Comparison of ENCODE assay signal across 8 mouse cellular contexts in genomic region chr9:81633437-81633973, GRCm38 (mm10). TPM values are rescaled to one million over a fixed set of nuclear protein-coding genes. Genes with fewer than 3 reads are reported as not detected.
A peak's percentile ranks its signal among the peaks of the same experiment; 100 is the strongest.
DNase-seq lines count a peak whose midpoint lies in the region; ATAC-seq and TF ChIP-seq lines count a peak whose summit lies in the region.

Gene Htr1b, minus strand, starts transcription at chr9:81633828.

- H3K36me3 ChIP-seq in kidney, adult 2 months (ENCODE audit: control insufficient read depth, insufficient read depth, low read length) = no peaks in the 10 kb centered on the region
- no peaks in the 10 kb centered on the region for H3K36me3 ChIP-seq in limb, embryonic 11.5 days (ENCODE audit: control insufficient read depth, insufficient read depth, low read length)
- H3K36me3 ChIP-seq in midbrain, postnatal 0 days (ENCODE audit: insufficient read depth, low read length) = no peaks in the 10 kb centered on the region

- H3K27ac ChIP-seq in gastrocnemius, adult 2 months = no peak within 1 kb of the TSS
- H3K27ac ChIP-seq in kidney, adult 2 months (ENCODE audit: insufficient read depth, low read depth, low read length) = no peak within 1 kb of the TSS
- no peak within 1 kb of the TSS for H3K27ac ChIP-seq in limb, embryonic 11.5 days (replicated peaks; ENCODE audit: low read depth, low read length)
- H3K27ac ChIP-seq in midbrain, postnatal 0 days (ENCODE audit: low read depth, low read length) = peak within 1 kb of the TSS; percentile 71

- peak within 1 kb of the TSS; percentile 36 for H3K9ac ChIP-seq in limb, embryonic 11.5 days (ENCODE audit: low read length)
- H3K9ac ChIP-seq in midbrain, postnatal 0 days (replicated peaks; ENCODE audit: low read length, poor library complexity, severe bottlenecking) = peak within 1 kb of the TSS; percentile 71

- intact Hi-C loops in gastrocnemius, adult 2 months (cut with DNase I) = no loop called here

- H3K27me3 ChIP-seq in kidney, adult 2 months (replicated peaks; ENCODE audit: control insufficient read depth, insufficient read depth, low read length) = no peaks in the 10 kb centered on the region; the same call in none of the 2 replicates
- H3K27me3 ChIP-seq in limb, embryonic 11.5 days (ENCODE audit: control insufficient read depth, insufficient read depth, low read length) = peaks cover 43% of the 10 kb centered on the region
- H3K27me3 ChIP-seq in midbrain, postnatal 0 days (ENCODE audit: insufficient read depth, low read length) = peaks cover 11% of the 10 kb centered on the region; the same call in 1 of the 2 replicates

- ATAC-seq in limb, embryonic 11.5 days (ENCODE audit: insufficient number of reproducible peaks, low FRiP score, low TSS enrichment, low read depth) = peak; percentile 82
- peak; percentile 81 for ATAC-seq in midbrain, postnatal 0 days (ENCODE audit: low FRiP score)

- WGBS in kidney, adult 2 months = 1% methylated on average over 26 of the region's 26 CpGs
- under 1% methylated on average over 26 of the region's 26 CpGs for WGBS in limb, embryonic 11.5 days
- under 1% methylated on average over 24 of the region's 26 CpGs for WGBS in midbrain, postnatal 0 days

- peak within 1 kb of the TSS; percentile 68 for H3K4me3 ChIP-seq in gastrocnemius, adult 2 months
- peak within 1 kb of the TSS; percentile 48 for H3K4me3 ChIP-seq in kidney, adult 2 months (ENCODE audit: insufficient read depth, low read depth, low read length)
- peak within 1 kb of the TSS; percentile 57 for H3K4me3 ChIP-seq in limb, embryonic 11.5 days (ENCODE audit: low read depth, low read length)
- H3K4me3 ChIP-seq in midbrain, postnatal 0 days (ENCODE audit: low read depth, low read length) = peak within 1 kb of the TSS; percentile 83

- TF ChIP-seq CTCF in gastrocnemius, adult 2 months (IDR thresholded peaks at IDR 0.05) = no peak
- no peak for TF ChIP-seq CTCF in kidney, adult 2 months (conservative IDR thresholded peaks at IDR 0.05; ENCODE audit: insufficient read depth, insufficient read length, low read depth, low read length)
- TF ChIP-seq CTCF in midbrain, postnatal 0 days (IDR thresholded peaks at IDR 0.05) = no peak; the same call in 1 of the 2 replicates

- no peak for TF ChIP-seq POLR2A in kidney, adult 2 months (IDR thresholded peaks at IDR 0.05; ENCODE audit: low read depth, low read length)

- peak; percentile 14 for DNase-seq in gastrocnemius, adult 2 months
- DNase-seq in gastrocnemius, adult 8-10 months (ENCODE audit: low spot score in 2 of 2) = no peak
- DNase-seq in adrenal gland, postnatal 4 days (ENCODE audit: low spot score in 2 of 2) = peak in 1 of 2 experiments; percentile 5
- DNase-seq in frontal cortex, postnatal 14 days (ENCODE audit: low spot score in 2 of 2) = peak; percentile 22 to 23
- peak; percentile 28 for DNase-seq in kidney, adult 2 months
- DNase-seq in limb, embryonic 11.5 days (ENCODE audit: low spot score) = peak; percentile 69
- DNase-seq in midbrain, postnatal 0 days (ENCODE audit: low spot score) = peak; percentile 58
- DNase-seq in natural killer cell, adult 2 months (ENCODE audit: low spot score in 2 of 2) = no peak

- H3K4me2 ChIP-seq in limb, embryonic 11.5 days (ENCODE audit: low read depth, severe bottlenecking) = peak within 1 kb of the TSS; percentile 95
- H3K4me2 ChIP-seq in midbrain, postnatal 0 days (ENCODE audit: low read depth, low read length, poor library complexity, severe bottlenecking) = peak within 1 kb of the TSS; percentile 96

- no peaks in the 10 kb centered on the region for H3K4me1 ChIP-seq in kidney, adult 2 months (ENCODE audit: control insufficient read depth, insufficient read depth, low read length)
- H3K4me1 ChIP-seq in limb, embryonic 11.5 days (ENCODE audit: control insufficient read depth, insufficient read depth, low read length) = 0 out of 2 replicates have a peak, but pooled peaks cover 4% of the 10 kb centered on the region
- H3K4me1 ChIP-seq in midbrain, postnatal 0 days (ENCODE audit: insufficient read depth, low read length) = no peaks in the 10 kb centered on the region

- no peaks in the 10 kb centered on the region; the same call in 1 of the 2 replicates for H3K9me3 ChIP-seq in limb, embryonic 11.5 days (ENCODE audit: control insufficient read depth, low read length)
- no peaks in the 10 kb centered on the region for H3K9me3 ChIP-seq in midbrain, postnatal 0 days (ENCODE audit: low read length)

RNA-seq across cellular contexts. Expression of gene Htr1b, which starts in this region (rescaled TPM):
- total RNA-seq in gastrocnemius, adult 2 months (2021) = under 1 TPM in 1 of 2 experiments, not detected in 1; 0.08 TPM
- total RNA-seq in gastrocnemius, adult 8-10 months (2022) = under 1 TPM in 3 of 4 experiments, not detected in 1; 0.07 to 0.21 (median 0.20) TPM
- 10 to 100 TPM; 10.4 to 14.0 TPM for total RNA-seq in adrenal gland, postnatal 4 days (2021)
- polyA plus RNA-seq in kidney, adult 2 months (2012; rRNA removed) = 3.8 and 5.8 TPM in 2 replicates
- 0.14 and 0.27 TPM in 2 replicates for polyA plus RNA-seq in limb, embryonic 11.5 days (2014; fragmentation: Nextera tagmentation; extraction: Ambion mirVana)
- total RNA-seq in midbrain, postnatal 0 days (2014; rRNA removed) = 20.6 and 23.5 TPM in 2 replicates
- 4.1 and 4.6 TPM in 2 replicates for polyA plus RNA-seq in midbrain, postnatal 0 days (2015; fragmentation: Nextera tagmentation; extraction: Ambion mirVana)

Comparison
In these comparisons a context has a peak if more than half of its experiments do, and no peak if none do; other contexts are left out.
1. RNA of gene Htr1b (total RNA-seq): 20.6 to 23.5 TPM in midbrain, postnatal 0 days and 10.4 to 14.0 TPM in adrenal gland, postnatal 4 days; 0.07 to 0.21 TPM in gastrocnemius, adult 8-10 months and 0.08 TPM in gastrocnemius, adult 2 months; every median in the first group is over 4 times any median in the second.
2. Peak in DNase-seq and H3K4me3 ChIP-seq in gastrocnemius, adult 2 months; RNA of the gene not detected or under 1 TPM.
3. Peak in DNase-seq, ATAC-seq, H3K4me3 ChIP-seq, H3K9ac ChIP-seq and H3K4me2 ChIP-seq in limb, embryonic 11.5 days; RNA of the gene not detected or under 1 TPM.
4. DNase-seq: peak in frontal cortex, postnatal 14 days (2 of 2), kidney, adult 2 months (single experiment) and midbrain, postnatal 0 days (single experiment); none in gastrocnemius, adult 8-10 months (0 of 2) and natural killer cell, adult 2 months (0 of 2).
5. Peak in every context shown above with its lines, with median percentiles within 50 percentile points of each other: H3K4me3 ChIP-seq.